Mouse (Mus musculus) lung, embryonic 16.5 days (tissue): ENCODE results near the gene Rarb. TPM values are rescaled to one million over a fixed set of nuclear protein-coding genes. Genes with fewer than 3 reads are reported as not detected.

ENCODE experiments used
- ATAC-seq: fragments of 200-750 bp; cut with Nextera tagmentation; 2 replicates; pipeline ENCODE4 v1.8.0; 2017; ENCODE audit warnings: low read depth, mild to moderate bottlenecking, moderate library complexity
- H3K27ac ChIP-seq: fragments of 300-500 bp; sonication (generic); 2 replicates; pipeline ENCODE4 v1.5.1; 2014; ENCODE audit warnings: mild to moderate bottlenecking, control low read depth, low read length
- H3K27me3 ChIP-seq: fragments of 300-500 bp; sonication (generic); 2 replicates; pipeline ENCODE4 v1.6.1; 2014; ENCODE audit warnings: low read depth, low read length, mixed read lengths; ENCODE audit not compliant: control insufficient read depth, insufficient read depth
- H3K36me3 ChIP-seq: fragments of 300-500 bp; sonication (generic); 2 replicates; pipeline ENCODE4 v1.6.1; 2014; ENCODE audit warnings: low read length; ENCODE audit not compliant: control insufficient read depth, insufficient read depth
- H3K4me1 ChIP-seq: fragments of 300-500 bp; sonication (generic); replicated peaks from 2 replicates; pipeline ENCODE4 v1.6.1; 2014; ENCODE audit warnings: low read length, mixed read lengths; ENCODE audit not compliant: control insufficient read depth, insufficient read depth
- H3K4me2 ChIP-seq: fragments of 300-500 bp; sonication (generic); 2 replicates; pipeline ENCODE4 v1.6.1; 2014; ENCODE audit warnings: low read depth, low read length, control low read depth
- H3K4me3 ChIP-seq: fragments of 300-500 bp; sonication (generic); 2 replicates; pipeline ENCODE4 v1.5.1; 2014; ENCODE audit warnings: mild to moderate bottlenecking, low read length, control low read depth
- H3K9ac ChIP-seq: fragments of 300-500 bp; sonication (generic); 2 replicates; pipeline ENCODE4 v1.6.1; 2014; ENCODE audit warnings: low read length, control low read depth
- H3K9me3 ChIP-seq: fragments of 300-500 bp; sonication (generic); 2 replicates; pipeline ENCODE4 v1.6.1; 2016; ENCODE audit warnings: low read length; ENCODE audit not compliant: control insufficient read depth
- WGBS: fragments of 180-500 bp; shearing (Covaris S2); extraction: QIAGEN DNeasy Blood & Tissue Kit; methylation state at CpG from one replicate; pipeline ENCODE4 v1.1.7; 2014; 5-methylcytosine and 5-hydroxymethylcytosine counted together
- polyA plus RNA-seq: library from polyadenylated mRNA; unstranded; fragments of >200 nt; fragmentation: Nextera tagmentation; extraction: Ambion mirVana; gene quantifications from 2 replicates; pipeline ENCODE4 v1.2.1, GENCODE M21; 2015

Gene Rarb
- polyA plus RNA-seq, 1 experiment from 2014 or later = 10.8 TPM

GRCm38 (mm10) chr14:16525137-16525924, 293.6 kb downstream of the Rarb start:
- H3K9ac ChIP-seq = no peak overlapping the region
- WGBS = 67% methylated on average over 5 of the region's 5 CpGs
- H3K4me1 ChIP-seq = no peaks in the 10 kb centered on the region
- no peak overlapping the region for H3K4me2 ChIP-seq
- H3K27ac ChIP-seq = no peak overlapping the region
- no peak overlapping the region for H3K4me3 ChIP-seq
- H3K9me3 ChIP-seq = no peaks in the 10 kb centered on the region
- no peaks in the 10 kb centered on the region for H3K36me3 ChIP-seq
- no peaks in the 10 kb centered on the region for H3K27me3 ChIP-seq
- ATAC-seq = no peak

GRCm38 (mm10) chr14:16522852-16523251, 296.1 kb downstream of the Rarb start:
- Histone ChIP-seq H3K27ac (no peak overlapping the region), H3K27me3 (no peaks in the 10 kb centered on the region), H3K4me3 (no peak overlapping the region), H3K36me3 (no peaks in the 10 kb centered on the region), H3K4me1 (no peaks in the 10 kb centered on the region), H3K9ac (no peak overlapping the region), H3K4me2 (no peak overlapping the region), H3K9me3 (no peaks in the 10 kb centered on the region)
- ATAC-seq = no peak
- WGBS = 81% methylated on average over 3 of the region's 3 CpGs

GRCm38 (mm10) chr14:16519588-16520167, 299.3 kb downstream of the Rarb start:
- no peak overlapping the region for H3K9ac ChIP-seq
- H3K4me3 ChIP-seq = no peak overlapping the region
- no peaks in the 10 kb centered on the region for H3K9me3 ChIP-seq
- H3K4me1 ChIP-seq = no peaks in the 10 kb centered on the region
- no peak for ATAC-seq
- H3K36me3 ChIP-seq = no peaks in the 10 kb centered on the region
- H3K4me2 ChIP-seq = no peak overlapping the region
- no peak overlapping the region for H3K27ac ChIP-seq
- no peaks in the 10 kb centered on the region for H3K27me3 ChIP-seq
- 77% methylated on average over 8 of the region's 8 CpGs for WGBS

GRCm38 (mm10) chr14:16517958-16518357, 301.0 kb downstream of the Rarb start:
- Histone ChIP-seq H3K4me2 (no peak overlapping the region), H3K9ac (no peak overlapping the region), H3K36me3 (no peaks in the 10 kb centered on the region), H3K9me3 (no peaks in the 10 kb centered on the region), H3K27me3 (no peaks in the 10 kb centered on the region), H3K4me1 (no peaks in the 10 kb centered on the region), H3K27ac (no peak overlapping the region), H3K4me3 (no peak overlapping the region)
- no peak for ATAC-seq

- Histone ChIP-seq H3K27me3 (no peaks in the 10 kb centered on the region), H3K9ac (no peak overlapping the region), H3K27ac (no peak overlapping the region), H3K4me2 (no peak overlapping the region), H3K36me3 (no peaks in the 10 kb centered on the region), H3K4me1 (no peaks in the 10 kb centered on the region), H3K4me3 (no peak overlapping the region), H3K9me3 (no peaks in the 10 kb centered on the region)
- 34% methylated on average over 3 of the region's 3 CpGs for WGBS
- ATAC-seq = no peak
Observed at GRCm38 (mm10) chr14:16515731-16516130, 303.2 kb downstream of the Rarb start.

- H3K9ac ChIP-seq = no peak overlapping the region
- no peak for ATAC-seq
- 45% methylated on average over 4 of the region's 4 CpGs for WGBS
Observed at GRCm38 (mm10) chr14:16510574-16510973, 308.4 kb downstream of the Rarb start.

GRCm38 (mm10) chr14:16509825-16510224, 309.1 kb downstream of the Rarb start:
- H3K27ac ChIP-seq = no peak overlapping the region
- H3K27me3 ChIP-seq = no peaks in the 10 kb centered on the region
- ATAC-seq = no peak
- no peak overlapping the region for H3K9ac ChIP-seq
- H3K4me3 ChIP-seq = no peak overlapping the region
- no peak overlapping the region for H3K4me2 ChIP-seq
- no peaks in the 10 kb centered on the region for H3K9me3 ChIP-seq
- H3K36me3 ChIP-seq = peaks cover 5% of the 10 kb centered on the region
- 54% methylated on average over 4 of the region's 4 CpGs for WGBS
- H3K4me1 ChIP-seq = 0 out of 2 replicates have a peak, but pooled peaks cover 4% of the 10 kb centered on the region

More at GRCm38 (mm10) chr14:16510574-16510973, 308.4 kb downstream of the Rarb start:
- Histone ChIP-seq H3K36me3 (peaks cover 5% of the 10 kb centered on the region), H3K27me3 (no peaks in the 10 kb centered on the region), H3K9me3 (no peaks in the 10 kb centered on the region), H3K4me2 (no peak overlapping the region), H3K4me1 (0 out of 2 replicates have a peak, but pooled peaks cover 4% of the 10 kb centered on the region), H3K4me3 (no peak overlapping the region), H3K27ac (no peak overlapping the region)

- no peak overlapping the region for H3K4me2 ChIP-seq
- H3K4me1 ChIP-seq = 0 out of 2 replicates have a peak, but pooled peaks cover 4% of the 10 kb centered on the region
- H3K36me3 ChIP-seq = peaks cover 5% of the 10 kb centered on the region
- H3K9me3 ChIP-seq = no peaks in the 10 kb centered on the region
- H3K4me3 ChIP-seq = no peak overlapping the region
- no peaks in the 10 kb centered on the region for H3K27me3 ChIP-seq
- no peak for ATAC-seq
- H3K9ac ChIP-seq = no peak overlapping the region
- 62% methylated on average over 7 of the region's 7 CpGs for WGBS
- H3K27ac ChIP-seq = no peak overlapping the region
Observed at GRCm38 (mm10) chr14:16508760-16509159, 310.2 kb downstream of the Rarb start.

- H3K9me3 ChIP-seq = peaks cover 4% of the 10 kb centered on the region; the same call in 1 of the 2 replicates
- WGBS = 36% methylated on average over 2 of the region's 2 CpGs
- H3K27me3 ChIP-seq = no peaks in the 10 kb centered on the region
- no peak overlapping the region for H3K4me2 ChIP-seq
- no peak overlapping the region for H3K27ac ChIP-seq
- H3K9ac ChIP-seq = no peak overlapping the region
- H3K36me3 ChIP-seq = 0 out of 2 replicates have a peak, but pooled peaks cover 2% of the 10 kb centered on the region
- H3K4me1 ChIP-seq = peaks cover 3% of the 10 kb centered on the region; the same call in 1 of the 2 replicates
- no peak overlapping the region for H3K4me3 ChIP-seq
- ATAC-seq = peak; percentile 43; the same call in 1 of the 2 replicates
Observed at GRCm38 (mm10) chr14:16497226-16497661, 321.7 kb downstream of the Rarb start.
